Mouse (Mus musculus): ENCODE data around the gene Gm19402. TPM values are rescaled to one million over a fixed set of nuclear protein-coding genes. Genes with fewer than 3 reads are reported as not detected.
"Not testable (repeated sequence)": the region's sequence is repeated elsewhere in the genome, so short reads cannot be mapped to it uniquely, and the experiment has no call there.

Gene Gm19402
- polyA plus RNA-seq (2012; rRNA removed) = not detected in 2 replicates

GRCm38 (mm10) chr10:77690356-77690807 is at the start of gene Gm19402:
Gm19402 (minus strand) TSS chr10:77690757.
- not testable (repeated sequence) for H3K27ac ChIP-seq (ENCODE audit: insufficient read depth, low read length); H3K4me1 ChIP-seq (ENCODE audit: control insufficient read depth, insufficient read depth, low read length); H3K4me3 ChIP-seq (ENCODE audit: insufficient read depth, low read length)

GRCm38 (mm10) chr10:77738929-77739328 is 48.4 kb upstream of the Gm19402 start:
- no peaks in the 10 kb centered on the region for H3K4me1 ChIP-seq (ENCODE audit: control insufficient read depth, insufficient read depth, low read length)
- TF ChIP-seq POLR2A (IDR thresholded peaks at IDR 0.05; ENCODE audit: extremely low read depth, insufficient read depth, low read length) (no peak), CTCF (IDR thresholded peaks at IDR 0.05; ENCODE audit: extremely low read depth, insufficient read depth, low read length) (no peak)
- no peak overlapping the region for H3K27ac ChIP-seq (ENCODE audit: insufficient read depth, low read length)
- no peak overlapping the region for H3K4me3 ChIP-seq (ENCODE audit: insufficient read depth, low read length)

GRCm38 (mm10) chr10:77735928-77736327 is 45.4 kb upstream of the Gm19402 start:
- TF ChIP-seq CTCF (IDR thresholded peaks at IDR 0.05; ENCODE audit: extremely low read depth, insufficient read depth, low read length) = no peak
- no peak for TF ChIP-seq POLR2A (IDR thresholded peaks at IDR 0.05; ENCODE audit: extremely low read depth, insufficient read depth, low read length)
- H3K4me1 ChIP-seq (ENCODE audit: control insufficient read depth, insufficient read depth, low read length) = no peaks in the 10 kb centered on the region

GRCm38 (mm10) chr10:77729241-77729640 is 38.7 kb upstream of the Gm19402 start:
- TF ChIP-seq POLR2A (IDR thresholded peaks at IDR 0.05; ENCODE audit: extremely low read depth, insufficient read depth, low read length) = no peak
- TF ChIP-seq CTCF (IDR thresholded peaks at IDR 0.05; ENCODE audit: extremely low read depth, insufficient read depth, low read length) = peak; percentile 22
- H3K27ac ChIP-seq (ENCODE audit: insufficient read depth, low read length) = no peak overlapping the region
- no peaks in the 10 kb centered on the region for H3K4me1 ChIP-seq (ENCODE audit: control insufficient read depth, insufficient read depth, low read length)
- H3K4me3 ChIP-seq (ENCODE audit: insufficient read depth, low read length) = no peak overlapping the region

More at GRCm38 (mm10) chr10:77735928-77736327, 45.4 kb upstream of the Gm19402 start:
- Histone ChIP-seq H3K4me3 (ENCODE audit: insufficient read depth, low read length) (no peak overlapping the region), H3K27ac (ENCODE audit: insufficient read depth, low read length) (no peak overlapping the region)

GRCm38 (mm10) chr10:77728280-77728679 is 37.7 kb upstream of the Gm19402 start:
- TF ChIP-seq CTCF (IDR thresholded peaks at IDR 0.05; ENCODE audit: extremely low read depth, insufficient read depth, low read length) (0 out of 2 replicates have a peak, but pooled peaks have one; percentile 19), POLR2A (IDR thresholded peaks at IDR 0.05; ENCODE audit: extremely low read depth, insufficient read depth, low read length) (no peak)
- no peak overlapping the region for H3K27ac ChIP-seq (ENCODE audit: insufficient read depth, low read length)
- no peaks in the 10 kb centered on the region for H3K4me1 ChIP-seq (ENCODE audit: control insufficient read depth, insufficient read depth, low read length)
- H3K4me3 ChIP-seq (ENCODE audit: insufficient read depth, low read length) = no peak overlapping the region

- no peak within 1 kb of the TSS for H3K4me3 ChIP-seq (ENCODE audit: insufficient read depth, low read length)
- H3K27ac ChIP-seq (ENCODE audit: insufficient read depth, low read length) = no peak within 1 kb of the TSS
- TF ChIP-seq POLR2A (IDR thresholded peaks at IDR 0.05; ENCODE audit: extremely low read depth, insufficient read depth, low read length) = no peak
- TF ChIP-seq CTCF (IDR thresholded peaks at IDR 0.05; ENCODE audit: extremely low read depth, insufficient read depth, low read length) = no peak
- H3K4me1 ChIP-seq (ENCODE audit: control insufficient read depth, insufficient read depth, low read length) = no peaks in the 10 kb centered on the region
These were observed 35.6 kb upstream of the Gm19402 start, which contains the start of gene Gm10100 for GRCm38 (mm10) chr10:77726186-77726585. Gm10100 (plus strand) TSS chr10:77726486.

- TF ChIP-seq POLR2A (IDR thresholded peaks at IDR 0.05; ENCODE audit: extremely low read depth, insufficient read depth, low read length) (no peak), CTCF (IDR thresholded peaks at IDR 0.05; ENCODE audit: extremely low read depth, insufficient read depth, low read length) (no peak)
- no peaks in the 10 kb centered on the region for H3K4me1 ChIP-seq (ENCODE audit: control insufficient read depth, insufficient read depth, low read length)
- H3K4me3 ChIP-seq (ENCODE audit: insufficient read depth, low read length) = no peak overlapping the region
- H3K27ac ChIP-seq (ENCODE audit: insufficient read depth, low read length) = no peak overlapping the region
These were observed 34.3 kb upstream of the Gm19402 start for GRCm38 (mm10) chr10:77724855-77725254.

GRCm38 (mm10) chr10:77720299-77720698 is 29.7 kb upstream of the Gm19402 start, which contains the start of gene Krtap12-1:
Krtap12-1 (plus strand) TSS chr10:77720599.
- H3K4me3 ChIP-seq (ENCODE audit: insufficient read depth, low read length); H3K4me1 ChIP-seq (ENCODE audit: control insufficient read depth, insufficient read depth, low read length); H3K27ac ChIP-seq (ENCODE audit: insufficient read depth, low read length): not testable (repeated sequence)

GRCm38 (mm10) chr10:77715507-77715906 is 24.9 kb upstream of the Gm19402 start, which contains the start of gene Gm10142:
Gm10142 (plus strand) TSS chr10:77715807.
- Histone ChIP-seq H3K4me1 (ENCODE audit: control insufficient read depth, insufficient read depth, low read length) (no peaks in the 10 kb centered on the region), H3K27ac (ENCODE audit: insufficient read depth, low read length) (no peak within 1 kb of the TSS), H3K4me3 (ENCODE audit: insufficient read depth, low read length) (no peak within 1 kb of the TSS)
- TF ChIP-seq CTCF (IDR thresholded peaks at IDR 0.05; ENCODE audit: extremely low read depth, insufficient read depth, low read length) (no peak), POLR2A (IDR thresholded peaks at IDR 0.05; ENCODE audit: extremely low read depth, insufficient read depth, low read length) (no peak)

GRCm38 (mm10) chr10:77713734-77714133 is 23.2 kb upstream of the Gm19402 start:
- no peak overlapping the region for H3K4me3 ChIP-seq (ENCODE audit: insufficient read depth, low read length)
- H3K4me1 ChIP-seq (ENCODE audit: control insufficient read depth, insufficient read depth, low read length) = no peaks in the 10 kb centered on the region
- H3K27ac ChIP-seq (ENCODE audit: insufficient read depth, low read length) = no peak overlapping the region
- TF ChIP-seq POLR2A (IDR thresholded peaks at IDR 0.05; ENCODE audit: extremely low read depth, insufficient read depth, low read length) (no peak), CTCF (IDR thresholded peaks at IDR 0.05; ENCODE audit: extremely low read depth, insufficient read depth, low read length) (no peak)

GRCm38 (mm10) chr10:77711157-77711556 is 20.6 kb upstream of the Gm19402 start, which contains the start of gene Gm10024:
Gm10024 (plus strand) TSS chr10:77711457.
- H3K4me3 ChIP-seq (ENCODE audit: insufficient read depth, low read length); H3K4me1 ChIP-seq (ENCODE audit: control insufficient read depth, insufficient read depth, low read length); H3K27ac ChIP-seq (ENCODE audit: insufficient read depth, low read length): not testable (repeated sequence)
